Comparison of ENCODE assay signal across 18 mouse cellular contexts in the genomic region with DNA sequence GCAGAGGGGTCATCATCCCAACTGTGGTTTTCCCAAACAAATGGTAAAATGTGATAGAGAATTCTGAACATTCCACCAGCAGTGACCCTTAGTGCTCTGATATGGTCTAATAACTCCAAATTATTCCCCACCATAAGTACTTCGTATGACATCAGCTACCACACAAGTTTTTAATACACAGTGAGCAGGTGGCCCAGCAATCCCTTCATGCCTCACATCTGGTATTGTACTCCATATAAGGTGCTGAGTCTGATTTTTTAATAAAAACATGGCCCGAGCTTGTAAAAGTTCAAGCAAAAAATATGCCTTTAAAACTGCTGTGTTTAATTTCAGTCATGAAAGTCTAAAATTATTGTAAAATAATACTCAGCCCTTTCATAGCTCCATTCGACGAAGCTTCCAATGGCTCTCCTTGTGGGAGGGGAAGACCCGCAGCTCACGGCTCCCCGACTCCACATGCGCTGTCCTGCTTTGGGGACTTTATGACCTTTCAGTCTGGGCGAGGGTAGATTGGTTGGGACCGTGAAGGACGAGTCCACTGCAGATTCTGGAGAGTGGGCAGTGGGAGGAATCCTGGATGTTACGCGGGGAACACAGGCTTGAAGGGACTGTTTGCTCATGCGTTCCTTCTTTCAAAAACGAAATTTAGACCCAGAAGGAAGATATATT.
DNase-seq lines count a peak whose midpoint lies in the region; ATAC-seq and TF ChIP-seq lines count a peak whose summit lies in the region.
"Had no signal": no experiment of that assay in that cellular context is flagged by ENCODE, and none has a peak within 500 bp of the region (broad histone marks: within the 10 kb centered on the region; RNA-seq: fewer than 3 reads in every experiment).

No protein-coding gene starts in this region.

- H3K36me3 ChIP-seq in heart, embryonic 10.5 days, result no peaks in the 10 kb centered on the region
- H3K36me3 ChIP-seq in limb, embryonic 12.5 days, result no peaks in the 10 kb centered on the region
- H3K36me3 ChIP-seq: embryonic facial prominence, embryonic 15.5 days; forebrain, embryonic 12.5 days; heart, embryonic 12.5 days; hindbrain, embryonic 15.5 days had no signal

- WGBS in heart, embryonic 10.5 days, result 92% methylated on average over 15 of the region's 15 CpGs
- 53% methylated on average over 15 of the region's 15 CpGs for WGBS in limb, embryonic 12.5 days
- 87% methylated on average over 15 of the region's 15 CpGs for whole genome bisulfite sequencing in olfactory bulb, adult 2 months

- no peak for TF ChIP-seq CTCF in olfactory bulb, adult 2 months (IDR thresholded peaks at IDR 0.05; ENCODE audit: insufficient read depth, low read depth, low read length)

- no peaks in the 10 kb centered on the region for H3K27me3 ChIP-seq in heart, embryonic 10.5 days (ENCODE audit: insufficient read depth, poor library complexity, severe bottlenecking)
- H3K27me3 ChIP-seq in limb, embryonic 12.5 days, result peaks cover 69% of the 10 kb centered on the region
- H3K27me3 ChIP-seq: embryonic facial prominence, embryonic 15.5 days; heart, embryonic 12.5 days; hindbrain, embryonic 15.5 days had no signal

- no peak overlapping the region for H3K4me2 ChIP-seq in limb, embryonic 12.5 days
- H3K4me2 ChIP-seq: embryonic facial prominence, embryonic 15.5 days; forebrain, embryonic 12.5 days; heart, embryonic 12.5 days; hindbrain, embryonic 15.5 days had no signal

- no peak overlapping the region for H3K9ac ChIP-seq in limb, embryonic 12.5 days (replicated peaks)
- H3K9ac ChIP-seq: embryonic facial prominence, embryonic 15.5 days; forebrain, embryonic 12.5 days; forebrain, postnatal 0 days; heart, embryonic 12.5 days; hindbrain, embryonic 15.5 days had no signal

- no peak for TF ChIP-seq POLR2A in olfactory bulb, adult 2 months (IDR thresholded peaks at IDR 0.05; ENCODE audit: insufficient read depth, low read depth, low read length)

- H3K4me1 ChIP-seq in heart, embryonic 10.5 days, result peaks cover 26% of the 10 kb centered on the region
- peaks cover 33% of the 10 kb centered on the region for H3K4me1 ChIP-seq in limb, embryonic 12.5 days (replicated peaks)
- peaks cover 25% of the 10 kb centered on the region for H3K4me1 ChIP-seq in olfactory bulb, adult 2 months (ENCODE audit: control insufficient read depth, insufficient read depth, low read length)
- H3K4me1 ChIP-seq: forebrain, embryonic 12.5 days; hindbrain, embryonic 15.5 days had no signal

- no peak overlapping the region for H3K4me3 ChIP-seq in heart, embryonic 10.5 days
- H3K4me3 ChIP-seq in limb, embryonic 12.5 days (replicated peaks), result no peak overlapping the region
- no peak overlapping the region for H3K4me3 ChIP-seq in olfactory bulb, adult 2 months (ENCODE audit: insufficient read depth, low read depth, low read length)
- H3K4me3 ChIP-seq: embryonic facial prominence, embryonic 15.5 days; forebrain, embryonic 12.5 days; heart, adult 2 months; heart, embryonic 12.5 days; hindbrain, embryonic 15.5 days had no signal

- ATAC-seq in limb, embryonic 12.5 days (ENCODE audit: insufficient number of reproducible peaks, insufficient read depth, low FRiP score, low TSS enrichment, low read depth), result peak; percentile 72; the same call in 1 of the 2 replicates
- ATAC-seq: forebrain, postnatal 0 days had no signal

- intact Hi-C loops in heart, postnatal 36 days (cut with DNase I), result no loop called here

- DNase-seq in heart, embryonic 10.5 days (ENCODE audit: low spot score), result no peak
- no peak for DNase-seq in heart, postnatal 36 days
- peak; percentile 71 for DNase-seq in Muller cell, postnatal 12 days (ENCODE audit: inconsistent ontology term)
- DNase-seq in gastrocnemius, postnatal 10 days, result no peak
- no peak for DNase-seq in gastrocnemius, postnatal 4 days (ENCODE audit: low spot score in 2 of 2)
- DNase-seq: adrenal gland, adult 2 months; adrenal gland, postnatal 25 days; cerebellum, adult 18-20 months; cerebellum, adult 9-11 months; cerebellum, postnatal 36 days; forebrain, postnatal 0 days; heart, adult 2 months had no signal

- peak overlapping the region; percentile 76; the same call in 1 of the 2 replicates for H3K27ac ChIP-seq in heart, embryonic 10.5 days
- no peak overlapping the region for H3K27ac ChIP-seq in limb, embryonic 12.5 days
- peak overlapping the region; percentile 94; the same call in 1 of the 2 replicates for H3K27ac ChIP-seq in olfactory bulb, adult 2 months (ENCODE audit: insufficient read depth, low read depth, low read length)
- H3K27ac ChIP-seq: embryonic facial prominence, embryonic 15.5 days; forebrain, embryonic 12.5 days; hindbrain, embryonic 15.5 days had no signal

- no peaks in the 10 kb centered on the region for H3K9me3 ChIP-seq in heart, embryonic 10.5 days
- peaks cover 16% of the 10 kb centered on the region; the same call in 1 of the 2 replicates for H3K9me3 ChIP-seq in limb, embryonic 12.5 days
- H3K9me3 ChIP-seq: embryonic facial prominence, embryonic 15.5 days; forebrain, embryonic 12.5 days; hindbrain, embryonic 15.5 days had no signal
